Mouse (Mus musculus) liver, postnatal 0 days (tissue): ENCODE measurements around the gene Gm20696. TPM values are rescaled to one million over a fixed set of nuclear protein-coding genes. Genes with fewer than 3 reads are reported as not detected.

Experiments used
- ATAC-seq: fragments of 200-750 bp; cut with Nextera tagmentation; 2 replicates; pipeline ENCODE4 v1.8.0; 2017; ENCODE audit warnings: mild to moderate bottlenecking, moderate library complexity
- DNase-seq: peaks from one replicate; pipeline ENCODE4 v3.0.0-alpha.2; 2016
- H3K27ac ChIP-seq: fragments of 300-500 bp; sonication (generic); 2 replicates; pipeline ENCODE4 v1.5.1; 2014; ENCODE audit warnings: antibody characterized with exemption, moderate library complexity, mild to moderate bottlenecking, low read depth
- H3K27me3 ChIP-seq: fragments of 300-500 bp; sonication (generic); 2 replicates; pipeline ENCODE4 v1.6.1; 2014; ENCODE audit warnings: low read length, control low read depth, mixed read lengths; ENCODE audit not compliant: insufficient read depth
- H3K36me3 ChIP-seq: fragments of 300-500 bp; sonication (generic); replicated peaks from 2 replicates; pipeline ENCODE4 v1.6.1; 2014; ENCODE audit warnings: mild to moderate bottlenecking, control low read depth, low read length, moderate library complexity, mixed read lengths; ENCODE audit not compliant: insufficient read depth
- H3K4me1 ChIP-seq: fragments of 300-500 bp; sonication (generic); 2 replicates; pipeline ENCODE4 v1.6.1; 2014; ENCODE audit warnings: antibody characterized with exemption, mild to moderate bottlenecking, control low read depth; ENCODE audit not compliant: insufficient read depth
- H3K4me2 ChIP-seq: fragments of 300-500 bp; sonication (generic); 2 replicates; pipeline ENCODE4 v1.6.1; 2014; ENCODE audit warnings: low read depth, mild to moderate bottlenecking, low read length, moderate library complexity, mixed read lengths
- H3K4me3 ChIP-seq: fragments of 300-500 bp; sonication (generic); 2 replicates; pipeline ENCODE4 v1.5.1; 2014; ENCODE audit warnings: low read depth, low read length
- H3K9ac ChIP-seq: fragments of 300-500 bp; sonication (generic); replicated peaks from 2 replicates; pipeline ENCODE4 v1.6.1; 2014; ENCODE audit warnings: mild to moderate bottlenecking, moderate library complexity
- H3K9me3 ChIP-seq: fragments of 300-500 bp; sonication (generic); 2 replicates; pipeline ENCODE4 v1.6.1; 2016; ENCODE audit warnings: mild to moderate bottlenecking, control low read depth, low read length, mixed read lengths
- CTCF ChIP-seq: sonication (generic); IDR thresholded peaks from 2 replicates; pipeline ENCODE4 v1.5.1; 2016; ENCODE audit warnings: antibody characterized with exemption, low read depth
- EP300 ChIP-seq: IDR thresholded peaks from 2 replicates; pipeline ENCODE4 v1.6.1; 2016; ENCODE audit warnings: antibody characterized with exemption, low read depth, mild to moderate bottlenecking
- WGBS: fragments of 180-500 bp; shearing (Covaris S2); extraction: QIAGEN DNeasy Blood & Tissue Kit; methylation state at CpG from one replicate; pipeline ENCODE4 v1.1.7; 2014; ENCODE audit not compliant: insufficient replicate concordance; 5-methylcytosine and 5-hydroxymethylcytosine counted together
- polyA plus RNA-seq: library from polyadenylated mRNA; unstranded; fragments of >200 nt; fragmentation: Nextera tagmentation; extraction: Ambion mirVana; gene quantifications from 2 replicates; pipeline ENCODE4 v1.2.1, GENCODE M21; 2015

The Gm20696 gene
- polyA plus RNA-seq, 1 experiment from 2014 or later, result 1.2 TPM

DNA sequence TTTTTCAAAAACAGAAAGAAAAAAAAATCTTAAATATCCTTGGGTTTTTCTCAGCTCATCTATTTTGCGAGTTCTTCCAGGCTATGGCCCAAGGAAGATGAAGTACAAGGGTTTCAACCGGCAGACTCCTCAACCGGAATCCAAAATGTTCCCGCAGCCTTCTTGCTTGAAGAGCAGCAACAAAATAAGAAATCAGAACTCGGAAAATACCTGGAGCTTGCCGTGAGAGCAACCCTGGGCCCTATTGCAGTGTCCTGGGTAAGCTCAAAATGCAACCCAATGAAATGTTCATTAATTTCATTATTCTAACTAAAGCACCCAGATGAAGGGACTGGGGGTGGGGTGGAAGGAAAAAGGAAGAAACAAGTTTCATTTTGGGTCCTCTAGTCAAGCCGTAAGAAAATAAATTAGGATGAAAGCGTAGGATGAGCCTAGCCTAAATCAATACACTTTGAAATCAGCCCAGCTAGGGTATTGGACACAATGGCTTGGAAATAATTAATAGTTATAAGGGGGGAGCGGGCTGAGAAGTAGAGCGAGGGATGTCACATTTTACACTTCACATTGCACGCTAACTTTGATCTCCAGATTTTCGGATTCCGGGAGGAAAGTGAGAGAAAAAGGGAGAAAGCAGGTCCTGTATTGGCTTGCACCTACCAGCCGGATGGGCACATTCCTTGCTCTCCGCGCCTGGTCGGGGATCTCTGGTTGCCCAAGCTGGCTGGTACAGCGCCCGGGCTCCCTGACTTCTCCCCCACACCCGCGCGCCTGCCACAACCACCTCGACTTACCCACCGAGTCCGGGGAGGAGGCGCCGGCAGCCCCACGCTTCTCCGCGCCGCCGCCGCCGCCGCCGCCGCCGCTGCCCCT is 146.6 kb downstream of the Gm20696 start:
- WGBS, result 13% methylated on average over 25 of the region's 38 CpGs

DNA sequence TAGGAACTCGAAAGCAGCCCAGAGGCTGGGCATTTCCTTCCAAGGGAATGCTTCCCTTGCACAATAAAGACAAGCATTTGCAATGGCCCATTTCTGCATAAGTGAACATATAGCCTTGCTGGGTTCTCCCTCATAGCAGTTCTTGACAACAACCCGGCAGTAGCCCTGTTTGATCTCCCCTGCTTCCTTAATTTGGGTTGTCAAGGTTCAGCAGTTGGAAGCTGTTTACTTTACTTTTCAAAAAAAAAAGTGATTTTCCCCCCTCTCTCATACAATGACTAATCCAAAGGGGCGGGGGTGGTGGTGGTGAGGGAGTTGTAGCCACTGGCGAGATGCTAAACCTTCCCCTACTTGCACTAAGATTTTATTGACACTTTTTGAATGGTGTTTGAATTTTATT is 147.5 kb downstream of the Gm20696 start:
- 41% methylated on average over 4 of the region's 4 CpGs for WGBS
- ATAC-seq (no peak), DNase-seq (no peak)
- Histone ChIP-seq H3K4me2 (peak overlapping the region; percentile 89), H3K27ac (no peak overlapping the region), H3K4me1 (0 out of 2 replicates have a peak, but pooled peaks cover 2% of the 10 kb centered on the region), H3K9ac (no peak overlapping the region), H3K36me3 (0 out of 2 replicates have a peak, but pooled peaks cover 3% of the 10 kb centered on the region), H3K27me3 (0 out of 2 replicates have a peak, but pooled peaks cover 4% of the 10 kb centered on the region), H3K9me3 (no peaks in the 10 kb centered on the region), H3K4me3 (no peak overlapping the region)
- TF ChIP-seq EP300 (no peak), CTCF (no peak)

More for the DNA sequence above, 146.6 kb downstream of the Gm20696 start:
- Histone ChIP-seq H3K4me2 (peak overlapping the region; percentile 89), H3K4me1 (0 out of 2 replicates have a peak, but pooled peaks cover 2% of the 10 kb centered on the region), H3K9ac (peak overlapping the region; percentile 97), H3K9me3 (no peaks in the 10 kb centered on the region), H3K4me3 (peak overlapping the region; percentile 81), H3K27me3 (0 out of 2 replicates have a peak, but pooled peaks cover 4% of the 10 kb centered on the region), H3K36me3 (0 out of 2 replicates have a peak, but pooled peaks cover 3% of the 10 kb centered on the region), H3K27ac (peak overlapping the region; percentile 100)
- TF ChIP-seq EP300, result no peak
- TF ChIP-seq CTCF, result no peak
- ATAC-seq (no peak), DNase-seq (peak; percentile 49)

DNA sequence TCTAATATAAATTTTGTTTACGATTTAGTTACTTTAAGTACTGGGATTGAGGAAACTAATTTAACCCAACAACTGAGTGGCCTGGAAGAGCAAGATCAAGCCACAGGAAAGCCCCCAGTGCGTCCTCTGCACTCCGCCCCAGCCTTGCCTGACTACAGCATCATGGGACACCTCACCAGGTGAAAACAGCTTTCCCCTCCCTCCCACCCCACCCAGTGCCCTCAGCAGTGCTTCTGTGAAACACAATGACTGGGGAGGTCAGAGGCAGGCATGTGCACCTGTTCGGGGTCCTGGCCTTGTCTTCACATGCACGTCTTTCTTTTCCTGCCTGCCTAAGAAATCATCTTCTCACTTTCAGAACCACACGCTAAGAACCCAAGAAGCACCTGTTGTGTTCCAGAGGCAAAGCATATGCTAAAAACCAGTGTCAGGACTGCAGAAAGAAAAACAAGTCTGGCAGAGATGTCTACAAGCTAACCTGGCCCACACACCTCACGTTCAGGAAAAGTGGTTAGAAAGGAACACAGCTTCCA is 150.9 kb downstream of the Gm20696 start:
- WGBS, result 86% methylated on average over 7 of the region's 7 CpGs
- H3K27ac ChIP-seq, result no peak overlapping the region
- H3K36me3 ChIP-seq, result 0 out of 2 replicates have a peak, but pooled peaks cover 6% of the 10 kb centered on the region
- no peak overlapping the region for H3K4me2 ChIP-seq
- H3K9ac ChIP-seq, result no peak overlapping the region
- H3K27me3 ChIP-seq, result 0 out of 2 replicates have a peak, but pooled peaks cover 4% of the 10 kb centered on the region
- peaks cover 9% of the 10 kb centered on the region; the same call in 1 of the 2 replicates for H3K4me1 ChIP-seq
- DNase-seq (no peak), ATAC-seq (no peak)
- no peak for TF ChIP-seq EP300
- TF ChIP-seq CTCF, result no peak
- H3K4me3 ChIP-seq, result no peak overlapping the region
- H3K9me3 ChIP-seq, result no peaks in the 10 kb centered on the region

DNA sequence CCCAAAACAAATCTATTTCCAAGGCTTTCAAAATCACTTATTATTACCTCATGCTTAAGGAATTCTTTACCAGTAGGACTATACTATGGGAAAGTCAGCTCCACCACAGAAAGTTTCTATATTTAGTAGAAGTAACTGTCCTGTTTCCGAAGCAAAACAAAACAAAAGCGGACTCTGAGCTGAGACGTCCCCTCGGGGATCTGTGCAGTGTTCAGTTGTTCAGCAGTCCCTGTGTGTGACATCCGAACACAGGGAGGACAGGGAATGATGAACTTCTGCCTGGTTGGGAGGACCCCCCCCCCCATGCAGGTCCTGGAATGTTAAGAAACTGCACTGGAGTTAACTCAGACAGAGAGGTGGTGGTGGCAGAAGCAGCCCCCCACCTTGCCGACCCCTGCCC is 154.7 kb downstream of the Gm20696 start:
- DNase-seq (no peak), ATAC-seq (no peak)
- Histone ChIP-seq H3K27ac (no peak overlapping the region), H3K36me3 (0 out of 2 replicates have a peak, but pooled peaks cover 8% of the 10 kb centered on the region), H3K4me2 (no peak overlapping the region), H3K4me1 (peaks cover 20% of the 10 kb centered on the region; the same call in 1 of the 2 replicates), H3K27me3 (no peaks in the 10 kb centered on the region), H3K9ac (no peak overlapping the region), H3K4me3 (no peak overlapping the region), H3K9me3 (no peaks in the 10 kb centered on the region)
- no peak for TF ChIP-seq CTCF
- no peak for TF ChIP-seq EP300
- 62% methylated on average over 6 of the region's 6 CpGs for WGBS

DNA sequence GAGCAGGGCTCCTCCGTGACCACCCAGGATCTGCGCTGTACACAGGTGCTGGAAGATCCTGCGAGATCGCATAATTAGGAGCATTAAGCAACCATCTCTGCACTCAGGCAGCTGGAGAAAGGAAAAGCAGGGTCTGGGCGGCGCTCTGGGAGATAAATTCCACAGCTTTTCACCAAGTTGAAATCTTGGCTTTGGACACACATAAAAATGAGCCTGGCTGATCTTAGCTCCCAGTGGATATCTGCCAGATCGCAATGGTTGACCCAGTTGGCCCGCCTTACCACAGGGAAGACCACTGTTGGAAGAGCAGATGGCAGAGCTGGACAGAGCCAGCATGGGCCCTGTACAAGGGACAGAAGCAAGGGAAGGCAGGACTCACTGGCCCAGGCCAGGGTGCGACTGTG is 157.4 kb downstream of the Gm20696 start:
- H3K36me3 ChIP-seq, result 0 out of 2 replicates have a peak, but pooled peaks cover 8% of the 10 kb centered on the region
- H3K9me3 ChIP-seq, result no peaks in the 10 kb centered on the region
- TF ChIP-seq CTCF (no peak), EP300 (no peak)
- H3K27ac ChIP-seq, result no peak overlapping the region
- no peak for DNase-seq
- no peak for ATAC-seq
- H3K27me3 ChIP-seq, result no peaks in the 10 kb centered on the region
- no peak overlapping the region for H3K4me3 ChIP-seq
- H3K9ac ChIP-seq, result no peak overlapping the region
- WGBS, result 87% methylated on average over 9 of the region's 9 CpGs
- H3K4me1 ChIP-seq, result peaks cover 20% of the 10 kb centered on the region; the same call in 1 of the 2 replicates
- no peak overlapping the region for H3K4me2 ChIP-seq

DNA sequence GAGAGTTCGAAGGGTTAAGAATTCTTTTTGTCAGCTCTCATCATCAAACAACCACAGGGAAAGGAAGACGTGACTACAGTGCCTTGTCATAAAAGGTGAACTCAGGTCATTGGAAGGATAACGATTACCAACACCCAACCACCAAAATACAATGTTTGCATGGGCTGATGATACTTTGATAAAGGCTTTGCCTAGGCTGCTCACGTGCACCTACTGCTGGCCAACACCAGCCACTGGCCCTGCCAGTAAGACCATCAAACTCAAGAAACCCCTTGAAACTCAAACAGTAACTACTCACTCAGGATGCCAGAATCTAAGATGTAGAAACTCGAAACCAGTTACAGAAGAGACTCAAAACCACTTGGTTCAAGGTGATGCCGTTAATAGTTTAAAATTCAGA is 159.8 kb downstream of the Gm20696 start:
- no peak overlapping the region for H3K4me2 ChIP-seq
- ATAC-seq (no peak), DNase-seq (no peak)
- 0 out of 2 replicates have a peak, but pooled peaks cover 6% of the 10 kb centered on the region for H3K36me3 ChIP-seq
- H3K4me3 ChIP-seq, result no peak overlapping the region
- H3K27ac ChIP-seq, result no peak overlapping the region
- no peaks in the 10 kb centered on the region for H3K27me3 ChIP-seq
- H3K9me3 ChIP-seq, result no peaks in the 10 kb centered on the region
- TF ChIP-seq EP300, result no peak
- peak; percentile 37 for TF ChIP-seq CTCF
- peaks cover 31% of the 10 kb centered on the region for H3K4me1 ChIP-seq
- 74% methylated on average over 6 of the region's 6 CpGs for WGBS
- no peak overlapping the region for H3K9ac ChIP-seq
